Mouse (Mus musculus) MEL (cell line): ENCODE data around the gene Pkdrej. TPM values are rescaled to one million over a fixed set of nuclear protein-coding genes. Genes with fewer than 3 reads are reported as not detected.

Experiments used
- CHD1 ChIP-seq: IDR thresholded peaks from 2 replicates; pipeline ENCODE4 v1.6.1; 2012; ENCODE audit warnings: low read depth, mild to moderate bottlenecking, inconsistent platforms, low read length, improper control_type of control experiment
- E2F4 ChIP-seq: IDR thresholded peaks from 2 replicates; pipeline ENCODE4 v1.6.1; 2011; ENCODE audit warnings: low read depth, low read length, improper control_type of control experiment, borderline replicate concordance
- ELF1 ChIP-seq: IDR thresholded peaks from 2 replicates; pipeline ENCODE4 v1.6.1; 2014; ENCODE audit warnings: low read depth, mild to moderate bottlenecking, inconsistent platforms, low read length, improper control_type of control experiment, moderate library complexity
- EP300 ChIP-seq, 2 experiments: IDR thresholded peaks; 2 replicates each; pipeline ENCODE4 v1.6.1; 2011; ENCODE audit warnings: improper control_type of control experiment in 2 of 2, low read length in 2 of 2, low read depth in 1 of 2, mild to moderate bottlenecking in 1 of 2
- ETS1 ChIP-seq: IDR thresholded peaks from 2 replicates; pipeline ENCODE4 v1.6.1; 2012; ENCODE audit warnings: low read depth, mild to moderate bottlenecking, inconsistent platforms, low read length, improper control_type of control experiment, moderate library complexity
- GABPA ChIP-seq: IDR thresholded peaks from 2 replicates; pipeline ENCODE4 v1.6.1; 2012; ENCODE audit warnings: low read depth, mild to moderate bottlenecking, inconsistent platforms, low read length, improper control_type of control experiment, moderate library complexity
- HCFC1 ChIP-seq: IDR thresholded peaks from 2 replicates; pipeline ENCODE4 v1.6.1; 2012; ENCODE audit warnings: low read depth, mild to moderate bottlenecking, inconsistent platforms, low read length, improper control_type of control experiment, moderate library complexity
- JUND ChIP-seq: IDR thresholded peaks from 2 replicates; pipeline ENCODE4 v1.6.1; 2011; ENCODE audit warnings: low read depth, mild to moderate bottlenecking, improper control_type of control experiment, low read length
- MAFK ChIP-seq: IDR thresholded peaks from 2 replicates; pipeline ENCODE4 v1.6.1; 2011; ENCODE audit warnings: low read depth, mild to moderate bottlenecking, low read length, improper control_type of control experiment, borderline replicate concordance
- MAX ChIP-seq: IDR thresholded peaks from 2 replicates; pipeline ENCODE4 v1.6.1; 2011; ENCODE audit warnings: low read length, improper control_type of control experiment
- MAZ ChIP-seq: IDR thresholded peaks from 2 replicates; pipeline ENCODE4 v1.6.1; 2012; ENCODE audit warnings: low read depth, mild to moderate bottlenecking, inconsistent platforms, low read length, improper control_type of control experiment
- MEF2A ChIP-seq: IDR thresholded peaks from 2 replicates; pipeline ENCODE4 v1.6.1; 2014; ENCODE audit warnings: low read depth, mild to moderate bottlenecking, inconsistent platforms, low read length, improper control_type of control experiment; ENCODE audit not compliant: poor library complexity, insufficient replicate concordance, severe bottlenecking; ENCODE audit errors: extremely low read depth
- MXI1 ChIP-seq: IDR thresholded peaks from 2 replicates; pipeline ENCODE4 v1.6.1; 2011; ENCODE audit warnings: mild to moderate bottlenecking, low read depth, low read length, improper control_type of control experiment
- MYC ChIP-seq: IDR thresholded peaks from 2 replicates; pipeline ENCODE4 v1.6.1; 2011; ENCODE audit warnings: low read depth, mild to moderate bottlenecking, low read length, improper control_type of control experiment, moderate library complexity
- POLR2AphosphoS2 ChIP-seq: IDR thresholded peaks from 2 replicates; pipeline ENCODE4 v1.6.1; 2011; ENCODE audit warnings: low read length, improper control_type of control experiment
- RCOR1 ChIP-seq: IDR thresholded peaks from 2 replicates; pipeline ENCODE4 v1.6.1; 2012; ENCODE audit warnings: low read depth, mild to moderate bottlenecking, inconsistent platforms, low read length, improper control_type of control experiment
- SIN3A ChIP-seq: IDR thresholded peaks from 2 replicates; pipeline ENCODE4 v1.6.1; 2012; ENCODE audit warnings: low read length, improper control_type of control experiment, inconsistent platforms
- SMC3 ChIP-seq: IDR thresholded peaks from 2 replicates; pipeline ENCODE4 v1.6.1; 2011; ENCODE audit warnings: low read depth, low read length, improper control_type of control experiment
- TBP ChIP-seq: IDR thresholded peaks from 2 replicates; pipeline ENCODE4 v1.8.0; 2011; ENCODE audit warnings: low read depth, low read length, improper control_type of control experiment
- TCF12 ChIP-seq: IDR thresholded peaks from 2 replicates; pipeline ENCODE4 v1.6.1; 2014; ENCODE audit warnings: low read depth, mild to moderate bottlenecking, inconsistent platforms, low read length, improper control_type of control experiment, moderate library complexity
- UBTF ChIP-seq: IDR thresholded peaks from 2 replicates; pipeline ENCODE4 v1.6.1; 2012; ENCODE audit warnings: low read depth, mild to moderate bottlenecking, inconsistent platforms, low read length, improper control_type of control experiment, moderate library complexity, borderline replicate concordance; ENCODE audit not compliant: insufficient read depth
- USF1 ChIP-seq: IDR thresholded peaks from 2 replicates; pipeline ENCODE4 v1.6.1; 2014; ENCODE audit warnings: low read depth, mild to moderate bottlenecking, inconsistent platforms, low read length, improper control_type of control experiment, moderate library complexity
- ZC3H11A ChIP-seq: IDR thresholded peaks from 2 replicates; pipeline ENCODE4 v1.6.1; 2012; ENCODE audit warnings: low read depth, mild to moderate bottlenecking, inconsistent platforms, low read length, improper control_type of control experiment
- ZMIZ1 ChIP-seq: IDR thresholded peaks from 2 replicates; pipeline ENCODE4 v1.6.1; 2012; ENCODE audit warnings: low read depth, mild to moderate bottlenecking, inconsistent platforms, low read length, improper control_type of control experiment, moderate library complexity
- ZNF384 ChIP-seq: IDR thresholded peaks from 2 replicates; pipeline ENCODE4 v1.6.1; 2012; ENCODE audit warnings: low read depth, mild to moderate bottlenecking, inconsistent platforms, low read length, improper control_type of control experiment
- polyA plus RNA-seq, 2 experiments: library from polyadenylated mRNA; stranded (reverse) in 1 of 2; unstranded in 1 of 2; fragments of >175 nt in 1 of 2; fragments of >200 nt in 1 of 2; gene quantifications; 2 replicates each; pipeline versions ENCODE4 v1.2.1 to v1.2.4; 2012; ENCODE audit warnings: low replicate concordance in 2 of 2, low read depth in 1 of 2; ENCODE audit not compliant: insufficient read length in 2 of 2, insufficient read depth in 1 of 2, missing spikeins in 1 of 2
- total RNA-seq: library from RNA; depleted of rRNA; stranded (reverse); fragments of 300-350 nt; gene quantifications from 2 replicates; pipeline ENCODE4 v1.2.3, GENCODE M21; 2012

Gene Pkdrej
- total and polyA plus RNA-seq, 3 experiments: 0.27 to 0.56 TPM; not detected in 1

- TF ChIP-seq USF1 (no peak), E2F4 (no peak), JUND (no peak), POLR2AphosphoS2 (peak; percentile 98), ZC3H11A (no peak), ELF1 (peak; percentile 84), MEF2A (no peak), MAX (peak; percentile 84), TBP (peak; percentile 83), EP300 (IDR thresholded peaks at IDR 0.05; ENCODE audit: low read depth in 1 of 2, low read length in 2 of 2) (no peak), ETS1 (peak; percentile 48; the same call in 1 of the 2 replicates), RCOR1 (no peak), ZNF384 (no peak), SIN3A (peak; percentile 79), UBTF (0 out of 2 replicates have a peak, but pooled peaks have one; percentile 60), MAFK (no peak), MAZ (no peak; the same call in 1 of the 2 replicates), CHD1 (0 out of 2 replicates have a peak, but pooled peaks have one; percentile 45), GABPA (no peak), SMC3 (no peak), TCF12 (peak; percentile 74), HCFC1 (peak; percentile 80), MXI1 (peak; percentile 84), ZMIZ1 (peak; percentile 92), MYC (peak; percentile 81)
Observed at GRCm38 (mm10) chr15:85811535-85812277, 9.8 kb downstream of the Pkdrej start, which contains the start of gene Cdpf1 (continued).
